Mouse (Mus musculus) gastrocnemius, adult 18-20 months (tissue): ENCODE results near the gene Ano8. TPM values are rescaled to one million over a fixed set of nuclear protein-coding genes. Genes with fewer than 3 reads are reported as not detected.
"Not testable (repeated sequence)": the region's sequence is repeated elsewhere in the genome, so short reads cannot be mapped to it uniquely, and the experiment has no call there.

ENCODE experiments used
- DNase-seq: peaks from one replicate; pipeline ENCODE4 v3.0.0; 2021; ENCODE audit warnings: low spot score
- total RNA-seq, 2 experiments: library from RNA; stranded (reverse); gene quantifications; 2 replicates each; pipeline ENCODE4 v1.2.3; 2021

Ano8 gene
- total RNA-seq, 2 experiments from 2014 or later, result 14.6 to 16.0 TPM

GRCm38 (mm10) chr8:71452669-71453068 lies 33.1 kb downstream of the Ano8 start:
- no peak for DNase-seq

GRCm38 (mm10) chr8:71451777-71452176 lies 34.0 kb downstream of the Ano8 start:
- no peak for DNase-seq

GRCm38 (mm10) chr8:71451337-71451736 lies 34.4 kb downstream of the Ano8 start:
- DNase-seq, result no peak

GRCm38 (mm10) chr8:71445096-71445495 lies 40.7 kb downstream of the Ano8 start:
- DNase-seq, result no peak

GRCm38 (mm10) chr8:71441404-71441803 lies 44.4 kb downstream of the Ano8 start:
- DNase-seq, result peak; percentile 68

GRCm38 (mm10) chr8:71437041-71437440 lies 48.7 kb downstream of the Ano8 start:
- no peak for DNase-seq

- not testable (repeated sequence) for DNase-seq
Observed at GRCm38 (mm10) chr8:71432935-71433334, 52.8 kb downstream of the Ano8 start.

Other genes starting within 250 kb of the Ano8 start
- 1 to 10 TPM; 8.4 to 8.5 TPM for gene Myo9b, start 213.2 kb downstream of the Ano8 start, total RNA-seq
- 1 to 10 TPM; 4.5 to 5.1 TPM for gene Haus8, start 213.0 kb downstream of the Ano8 start, total RNA-seq
- 100 to 1,000 TPM; 100 to 109 TPM for gene Use1, start 119.1 kb downstream of the Ano8 start, total RNA-seq
- 1 to 10 TPM; 6.1 to 6.2 TPM for gene Ocel1, start 114.7 kb downstream of the Ano8 start, total RNA-seq
- 10 to 100 TPM; 20.8 to 22.4 TPM for gene Nr2f6, start 104.0 kb downstream of the Ano8 start, total RNA-seq
- 1 to 10 TPM; 4.7 to 6.9 TPM for gene Ushbp1, start 90.2 kb downstream of the Ano8 start, total RNA-seq
- 10 to 100 TPM; 63.4 to 71.9 TPM for gene Babam1, start 89.1 kb downstream of the Ano8 start, total RNA-seq
- gene Ankle1, start 80.0 kb downstream of the Ano8 start, total RNA-seq, result not detected
- gene Abhd8, start 22.3 kb downstream of the Ano8 start, total RNA-seq, result 10 to 100 TPM; 22.4 to 28.0 TPM
- 10 to 100 TPM; 65.5 to 71.4 TPM for gene Mrpl34, start 21.0 kb downstream of the Ano8 start, total RNA-seq
- 10 to 100 TPM; 28.4 to 31.7 TPM for gene Dda1, start 16.8 kb downstream of the Ano8 start, total RNA-seq
- 10 to 100 TPM; 10.0 to 10.5 TPM for gene Gtpbp3, start 2.1 kb upstream of the Ano8 start, total RNA-seq
- 10 to 100 TPM; 11.1 to 12.0 TPM for gene Plvap, start 25.8 kb upstream of the Ano8 start, total RNA-seq
- gene Ccdc194, start 39.7 kb upstream of the Ano8 start, total RNA-seq, result not detected
- 1 to 10 TPM; 5.9 to 8.2 TPM for gene Bst2, start 51.5 kb upstream of the Ano8 start, total RNA-seq
- gene Mvb12a, start 57.0 kb upstream of the Ano8 start, total RNA-seq, result 10 to 100 TPM; 22.5 to 24.8 TPM
- gene Tmem221, start 72.9 kb upstream of the Ano8 start, total RNA-seq, result not detected
- not detected for gene Nxnl1, start 80.6 kb upstream of the Ano8 start, total RNA-seq
- gene Slc27a1, start 82.9 kb upstream of the Ano8 start, total RNA-seq, result 10 to 100 TPM; 78.7 to 93.8 TPM
- gene Pgls, start 106.2 kb upstream of the Ano8 start, total RNA-seq, result 10 to 100 TPM; 23.2 to 23.7 TPM
- 1 to 10 TPM in 1 of 2 experiments, under 1 TPM in 1; 0.57 to 1.3 TPM for gene Fam129c, start 111.7 kb upstream of the Ano8 start, total RNA-seq
- 10 to 100 TPM; 37.3 to 37.4 TPM for gene Colgalt1, start 125.0 kb upstream of the Ano8 start, total RNA-seq
- not detected for gene Unc13a, start 185.8 kb upstream of the Ano8 start, total RNA-seq
- gene Jak3, start 190.3 kb upstream of the Ano8 start, total RNA-seq, result 1 to 10 TPM; 1.4 to 2.2 TPM
- under 1 TPM; 0.78 TPM for gene Insl3, start 203.3 kb upstream of the Ano8 start, total RNA-seq
- 1 to 10 TPM; 1.7 to 2.4 TPM for gene B3gnt3, start 215.8 kb upstream of the Ano8 start, total RNA-seq
- not detected for gene Fcho1, start 239.8 kb upstream of the Ano8 start, total RNA-seq